Mouse (Mus musculus) stomach, postnatal 0 days (tissue): ENCODE results near the gene Zbtb20.

Experiments
- CTCF ChIP-seq: IDR thresholded peaks from 2 replicates; pipeline ENCODE4 v1.5.1; 2016; ENCODE audit warnings: antibody characterized with exemption, low read depth, mild to moderate bottlenecking, moderate library complexity
- EP300 ChIP-seq: optimal IDR thresholded peaks from 2 replicates; pipeline ENCODE3; 2016; ENCODE audit warnings: antibody characterized with exemption

DNA sequence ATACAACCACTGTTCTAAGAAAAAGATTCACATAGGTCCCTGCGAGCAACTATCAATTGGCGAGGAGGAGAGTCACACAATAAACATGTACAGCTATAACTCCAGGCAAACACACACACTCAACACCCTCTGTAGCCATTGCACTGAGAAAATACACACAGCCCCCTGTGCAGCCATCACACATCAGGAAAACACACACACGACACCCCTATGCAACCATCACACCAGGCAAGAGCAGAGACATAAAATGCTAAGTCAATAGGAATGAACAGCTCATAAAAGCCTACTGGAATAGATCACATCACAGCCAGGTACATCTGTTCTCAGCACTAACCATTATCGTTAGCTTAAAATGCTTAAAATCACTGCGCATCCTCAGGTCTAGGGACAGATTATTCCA is 532.9 kb downstream of the Zbtb20 start:
- TF ChIP-seq CTCF (no peak), EP300 (no peak)
